Mouse (Mus musculus): Measurements from ENCODE around the gene Ppp1r27.
"Not testable (repeated sequence)": the region's sequence is repeated elsewhere in the genome, so short reads cannot be mapped to it uniquely, and the experiment has no call there.

The Ppp1r27 gene

GRCm38 (mm10) chr11:120550810-120551440 is at the start of gene Ppp1r27:
TSS of gene Ppp1r27 (minus strand) at chr11:120551132.
- DNase-seq: no peak

GRCm38 (mm10) chr11:120600716-120601115 is 49.8 kb upstream of the Ppp1r27 start:
- DNase-seq: no peak

- no peak for DNase-seq
These were observed 48.1 kb upstream of the Ppp1r27 start for GRCm38 (mm10) chr11:120598990-120599549.

GRCm38 (mm10) chr11:120598283-120598989 is 47.5 kb upstream of the Ppp1r27 start, which contains the start of the genes Alyref and Anapc11:
TSS of gene Alyref (minus strand) at chr11:120598365.
TSS of gene Anapc11 (plus strand) at chr11:120598421.
- DNase-seq: peak; percentile 91 to 94

GRCm38 (mm10) chr11:120597240-120598235 is 46.6 kb upstream of the Ppp1r27 start:
- DNase-seq: no peak

GRCm38 (mm10) chr11:120588531-120588930 is 37.6 kb upstream of the Ppp1r27 start:
- no peak for DNase-seq

GRCm38 (mm10) chr11:120583937-120584336 is 33.0 kb upstream of the Ppp1r27 start:
- DNase-seq: no peak

- DNase-seq: not testable (repeated sequence)
These were observed 32.0 kb upstream of the Ppp1r27 start for GRCm38 (mm10) chr11:120582982-120583293.

GRCm38 (mm10) chr11:120582268-120582981 is 31.5 kb upstream of the Ppp1r27 start:
- DNase-seq: peak in 1 of 2 experiments; percentile 57

GRCm38 (mm10) chr11:120581490-120582267 is 30.7 kb upstream of the Ppp1r27 start, which contains the start of gene Arhgdia:
TSS of gene Arhgdia (minus strand) at chr11:120581624.
- DNase-seq: peak; percentile 86 to 89

GRCm38 (mm10) chr11:120580871-120581331 is 30.0 kb upstream of the Ppp1r27 start:
- peak; percentile 50 to 54 for DNase-seq

GRCm38 (mm10) chr11:120580190-120580589 is 29.3 kb upstream of the Ppp1r27 start:
- peak; percentile 43 to 51 for DNase-seq

GRCm38 (mm10) chr11:120579316-120580107 is 28.6 kb upstream of the Ppp1r27 start:
- peak; percentile 67 to 78 for DNase-seq

GRCm38 (mm10) chr11:120578694-120579243 is 27.8 kb upstream of the Ppp1r27 start:
- DNase-seq: peak in 1 of 2 experiments; percentile 18

GRCm38 (mm10) chr11:120578024-120578693 is 27.2 kb upstream of the Ppp1r27 start:
- no peak for DNase-seq

- DNase-seq: no peak
These were observed 26.5 kb upstream of the Ppp1r27 start for GRCm38 (mm10) chr11:120577211-120578023.

GRCm38 (mm10) chr11:120576365-120576981 is 25.5 kb upstream of the Ppp1r27 start:
- no peak for DNase-seq

GRCm38 (mm10) chr11:120575940-120576339 is 25.0 kb upstream of the Ppp1r27 start:
- DNase-seq: no peak
